Mouse (Mus musculus) kidney, embryonic 14.5 days (tissue): ENCODE results near the gene Limch1. TPM values are rescaled to one million over a fixed set of nuclear protein-coding genes. Genes with fewer than 3 reads are reported as not detected.

Experiments used
- ATAC-seq: fragments of 200-750 bp; cut with Nextera tagmentation; 2 replicates; pipeline ENCODE4 v1.8.0; 2017; ENCODE audit warnings: moderate number of reproducible peaks, mild to moderate bottlenecking, moderate TSS enrichment, moderate library complexity; ENCODE audit not compliant: low FRiP score, low TSS enrichment
- H3K27ac ChIP-seq: fragments of 300-500 bp; sonication (generic); 2 replicates; pipeline ENCODE4 v1.5.1; 2014; ENCODE audit warnings: low read depth, mild to moderate bottlenecking, low read length, moderate library complexity, mixed read lengths
- H3K27me3 ChIP-seq: fragments of 300-500 bp; sonication (generic); 2 replicates; pipeline ENCODE4 v1.6.1; 2014; ENCODE audit warnings: mild to moderate bottlenecking, low read length; ENCODE audit not compliant: control insufficient read depth, insufficient read depth
- H3K36me3 ChIP-seq: fragments of 300-500 bp; sonication (generic); 2 replicates; pipeline ENCODE4 v1.6.1; 2014; ENCODE audit warnings: low read length, mixed read lengths; ENCODE audit not compliant: control insufficient read depth, insufficient read depth
- H3K4me1 ChIP-seq: fragments of 300-500 bp; sonication (generic); 2 replicates; pipeline ENCODE4 v1.6.1; 2014; ENCODE audit warnings: low read length, mixed read lengths; ENCODE audit not compliant: control insufficient read depth, insufficient read depth
- H3K4me2 ChIP-seq: fragments of 300-500 bp; sonication (generic); replicated peaks from 2 replicates; pipeline ENCODE4 v1.6.1; 2014; ENCODE audit warnings: low read depth, mild to moderate bottlenecking, low read length
- H3K4me3 ChIP-seq: fragments of 300-500 bp; sonication (generic); 2 replicates; pipeline ENCODE4 v1.5.1; 2014; ENCODE audit warnings: mild to moderate bottlenecking, low read length
- H3K9ac ChIP-seq: fragments of 300-500 bp; sonication (generic); 2 replicates; pipeline ENCODE4 v1.6.1; 2014; ENCODE audit warnings: low read depth, mild to moderate bottlenecking, low read length, moderate library complexity
- H3K9me3 ChIP-seq: fragments of 300-500 bp; sonication (generic); 2 replicates; pipeline ENCODE4 v1.6.1; 2016; ENCODE audit warnings: low read length; ENCODE audit not compliant: control insufficient read depth
- WGBS: fragments of 180-500 bp; shearing (Covaris S2); extraction: QIAGEN DNeasy Blood & Tissue Kit; methylation state at CpG from one replicate; pipeline ENCODE4 v1.1.7; 2014; 5-methylcytosine and 5-hydroxymethylcytosine counted together
- polyA plus RNA-seq: library from polyadenylated mRNA; unstranded; fragments of >200 nt; fragmentation: Nextera tagmentation; extraction: Ambion mirVana; gene quantifications from 2 replicates; pipeline ENCODE4 v1.2.1, GENCODE M21; 2014

Gene Limch1
- polyA plus RNA-seq, 1 experiment from 2014 or later, result 48.9 TPM

DNA sequence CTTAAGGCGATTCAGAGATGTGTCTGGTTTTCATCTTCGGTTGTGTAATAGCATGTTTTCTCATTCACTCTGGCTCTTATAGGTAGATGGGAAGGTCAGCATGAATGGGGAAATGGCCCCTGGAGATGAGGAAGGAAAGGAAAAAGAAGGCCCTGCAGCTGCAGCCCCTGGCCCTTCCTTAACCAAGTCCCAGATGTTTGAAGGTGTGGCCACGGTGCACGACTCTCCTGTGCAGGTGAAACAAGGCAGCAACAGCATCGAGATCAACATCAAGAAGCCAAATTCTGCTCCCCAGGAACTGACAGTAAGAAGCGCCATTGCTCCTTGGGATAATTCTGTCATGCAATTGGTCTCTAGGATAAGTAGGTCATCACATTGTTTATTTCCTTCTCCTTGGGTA is 256.7 kb downstream of the Limch1 start:
- Histone ChIP-seq H3K9ac (no peak overlapping the region), H3K27me3 (peaks cover 4% of the 10 kb centered on the region; the same call in 1 of the 2 replicates), H3K36me3 (no peaks in the 10 kb centered on the region), H3K4me1 (no peaks in the 10 kb centered on the region), H3K4me3 (no peak overlapping the region), H3K9me3 (no peaks in the 10 kb centered on the region), H3K27ac (no peak overlapping the region), H3K4me2 (no peak overlapping the region)
- no peak for ATAC-seq
- WGBS, result 91% methylated on average over 6 of the region's 6 CpGs

DNA sequence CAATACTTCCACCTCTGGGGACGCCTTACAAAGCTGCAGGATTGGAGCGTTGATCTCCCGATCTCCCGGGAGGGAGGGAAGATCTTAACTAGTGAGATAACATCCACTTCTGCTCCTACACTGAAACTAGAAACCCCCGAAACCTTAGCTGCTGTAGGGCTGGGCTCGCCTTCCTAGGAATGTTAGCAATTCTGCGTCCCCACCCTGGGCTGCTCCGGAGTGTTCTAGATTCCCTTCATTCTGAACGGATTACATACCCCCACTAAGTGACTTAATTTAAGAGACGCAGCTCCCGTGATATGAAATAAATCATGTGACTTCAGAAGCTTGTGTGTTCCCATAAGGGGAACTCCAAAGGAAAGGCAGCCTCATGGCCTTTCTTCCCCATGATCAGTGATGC is 259.0 kb downstream of the Limch1 start:
- Histone ChIP-seq H3K4me1 (no peaks in the 10 kb centered on the region), H3K4me3 (no peak overlapping the region), H3K27ac (no peak overlapping the region), H3K9ac (no peak overlapping the region), H3K9me3 (no peaks in the 10 kb centered on the region), H3K36me3 (no peaks in the 10 kb centered on the region), H3K4me2 (no peak overlapping the region), H3K27me3 (no peaks in the 10 kb centered on the region)
- ATAC-seq, result no peak
- WGBS, result 51% methylated on average over 11 of the region's 11 CpGs

DNA sequence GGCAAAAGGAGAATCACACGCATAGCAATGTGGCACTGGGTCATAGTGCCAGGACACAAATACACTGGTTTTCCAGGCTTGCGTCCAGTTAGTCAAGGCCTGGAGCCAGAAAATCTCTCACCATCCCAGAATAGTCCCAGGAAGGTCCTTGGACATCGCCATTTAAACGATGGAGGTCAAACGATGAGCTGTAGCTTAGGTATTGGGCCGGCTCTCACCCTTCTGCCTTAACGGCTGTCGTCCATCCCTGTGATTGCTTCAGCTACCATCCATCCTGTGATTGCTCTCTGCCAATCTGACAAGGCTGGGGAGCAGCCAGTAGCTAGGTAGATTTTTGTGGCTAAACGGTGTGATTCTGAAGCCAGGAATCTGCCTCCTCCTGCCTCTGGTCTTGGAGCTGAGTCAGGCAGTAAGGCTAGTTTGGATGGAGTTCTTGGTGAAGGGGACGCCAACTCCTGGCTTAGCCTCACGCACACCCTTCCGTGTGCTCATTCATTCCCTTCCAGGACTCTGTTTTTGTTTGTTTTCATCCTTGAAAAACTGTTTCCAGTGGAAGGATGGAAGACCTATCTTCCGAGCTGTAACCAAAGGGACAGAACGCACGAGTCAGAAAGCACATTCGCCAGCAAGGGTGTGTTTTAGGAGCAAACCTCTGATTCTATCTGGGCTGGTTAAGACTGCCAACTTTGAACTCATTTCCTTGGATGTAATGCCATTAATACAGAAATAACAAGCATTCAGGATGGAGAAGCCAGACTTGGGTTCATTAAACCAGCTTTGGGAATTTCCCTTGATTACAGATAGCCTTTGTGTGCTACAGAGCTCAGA is 265.6 kb downstream of the Limch1 start:
- WGBS, result 84% methylated on average over 16 of the region's 16 CpGs
- Histone ChIP-seq H3K4me3 (no peak overlapping the region), H3K36me3 (no peaks in the 10 kb centered on the region), H3K4me1 (no peaks in the 10 kb centered on the region), H3K27ac (no peak overlapping the region), H3K9me3 (no peaks in the 10 kb centered on the region), H3K27me3 (no peaks in the 10 kb centered on the region), H3K9ac (no peak overlapping the region), H3K4me2 (no peak overlapping the region)
- ATAC-seq, result no peak

DNA sequence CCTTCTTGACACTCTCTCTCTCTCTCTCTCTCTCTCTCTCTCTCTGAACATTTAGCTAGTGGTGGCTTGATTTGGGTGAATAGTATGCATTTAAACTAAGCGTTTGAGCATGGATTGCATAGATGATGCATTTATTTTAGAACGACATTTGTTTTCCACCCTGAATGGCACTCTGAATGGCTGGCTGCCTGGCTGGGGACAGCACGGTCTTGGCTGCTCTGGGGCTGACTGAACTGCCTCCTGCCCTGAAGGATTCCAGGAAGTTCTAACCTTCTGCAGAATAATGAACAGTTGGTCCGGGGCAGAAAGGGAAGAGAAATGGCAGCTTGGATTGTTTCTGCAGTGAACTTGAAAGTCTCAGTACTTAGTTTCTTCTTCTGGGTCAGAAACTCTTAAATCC is 266.4 kb downstream of the Limch1 start:
- Histone ChIP-seq H3K27me3 (no peaks in the 10 kb centered on the region), H3K4me1 (no peaks in the 10 kb centered on the region), H3K9me3 (no peaks in the 10 kb centered on the region), H3K9ac (no peak overlapping the region), H3K36me3 (no peaks in the 10 kb centered on the region), H3K4me2 (no peak overlapping the region), H3K4me3 (no peak overlapping the region), H3K27ac (no peak overlapping the region)
- WGBS, result 85% methylated on average over 4 of the region's 4 CpGs
- no peak for ATAC-seq

DNA sequence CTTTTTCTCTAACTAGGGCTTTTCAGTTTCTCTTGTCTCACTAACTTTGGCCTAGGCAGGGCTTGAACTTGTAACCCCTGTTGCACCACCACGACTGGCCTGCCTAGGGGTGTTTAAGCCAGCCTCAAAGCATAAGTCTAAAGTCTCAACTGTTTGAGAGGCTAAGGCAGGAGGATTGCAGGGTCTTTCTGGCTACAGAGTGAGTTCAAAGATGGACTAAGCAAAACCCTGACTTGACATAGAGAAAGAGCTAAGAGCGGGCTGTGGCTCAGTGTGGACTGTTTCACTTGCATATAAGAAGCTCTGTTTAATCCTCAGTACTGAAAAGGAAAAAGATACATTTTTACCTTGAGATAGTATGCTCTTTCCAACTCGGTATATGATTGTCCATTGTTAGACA is 268.3 kb downstream of the Limch1 start:
- Histone ChIP-seq H3K4me1 (no peaks in the 10 kb centered on the region), H3K9ac (no peak overlapping the region), H3K27me3 (no peaks in the 10 kb centered on the region), H3K4me3 (no peak overlapping the region), H3K36me3 (no peaks in the 10 kb centered on the region), H3K9me3 (no peaks in the 10 kb centered on the region), H3K27ac (no peak overlapping the region), H3K4me2 (no peak overlapping the region)
- ATAC-seq, result no peak
- 82% methylated on average over 3 of the region's 3 CpGs for WGBS

DNA sequence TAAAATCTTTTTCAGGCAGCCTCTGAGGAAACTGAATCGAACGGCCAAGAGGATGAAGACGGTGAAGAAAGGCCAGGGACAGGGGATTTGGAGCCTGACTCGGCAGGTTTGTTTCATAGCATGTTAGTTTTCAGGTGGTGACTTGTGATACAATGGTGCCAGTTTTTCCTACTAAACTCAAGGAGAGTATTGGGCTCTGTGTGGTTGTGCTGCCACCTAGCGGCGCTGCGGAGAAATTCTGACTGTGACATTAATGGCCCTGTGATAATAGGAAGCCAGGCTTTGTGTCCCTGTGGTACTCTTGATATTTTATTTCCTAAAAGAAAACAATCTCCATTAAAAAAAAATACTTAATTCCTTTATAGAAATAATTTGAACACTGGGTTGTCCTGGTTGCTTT is 270.8 kb downstream of the Limch1 start:
- Histone ChIP-seq H3K36me3 (no peaks in the 10 kb centered on the region), H3K9ac (no peak overlapping the region), H3K9me3 (no peaks in the 10 kb centered on the region), H3K27ac (no peak overlapping the region), H3K4me2 (no peak overlapping the region), H3K27me3 (no peaks in the 10 kb centered on the region), H3K4me3 (no peak overlapping the region), H3K4me1 (no peaks in the 10 kb centered on the region)
- no peak for ATAC-seq
- 11% methylated on average over 7 of the region's 7 CpGs for WGBS

DNA sequence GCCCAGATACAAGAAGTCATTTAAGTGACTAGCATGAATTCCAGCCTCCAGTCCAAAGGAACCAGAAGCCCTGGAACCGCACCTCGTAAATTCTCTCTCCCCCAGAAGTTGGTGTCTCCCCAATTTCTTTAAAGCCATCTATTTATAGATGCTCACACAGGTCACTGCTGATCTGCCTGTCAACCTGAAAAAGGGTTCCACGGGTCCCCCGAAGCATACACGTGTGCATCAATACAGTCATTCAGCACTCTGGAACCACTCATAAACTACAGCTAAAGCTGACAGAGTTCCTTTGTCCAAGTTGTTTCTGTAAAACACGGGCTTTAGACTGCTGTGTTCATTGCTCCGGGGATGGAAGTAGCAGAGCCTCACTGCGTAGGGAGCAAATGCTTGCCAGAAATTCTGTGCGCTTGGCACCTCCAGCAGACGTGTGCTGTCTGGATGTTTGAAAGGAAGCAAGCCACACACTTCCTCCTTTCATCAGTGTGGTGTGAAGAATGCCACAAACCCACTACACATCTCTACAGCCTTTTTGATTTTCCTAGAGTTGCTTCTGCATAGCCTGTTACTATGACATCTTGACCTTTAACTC is 278.9 kb downstream of the Limch1 start:
- Histone ChIP-seq H3K36me3 (0 out of 2 replicates have a peak, but pooled peaks cover 2% of the 10 kb centered on the region), H3K27ac (no peak overlapping the region), H3K27me3 (no peaks in the 10 kb centered on the region), H3K4me3 (no peak overlapping the region), H3K4me1 (no peaks in the 10 kb centered on the region), H3K4me2 (no peak overlapping the region), H3K9me3 (no peaks in the 10 kb centered on the region), H3K9ac (no peak overlapping the region)
- 71% methylated on average over 10 of the region's 10 CpGs for WGBS
- ATAC-seq, result no peak

DNA sequence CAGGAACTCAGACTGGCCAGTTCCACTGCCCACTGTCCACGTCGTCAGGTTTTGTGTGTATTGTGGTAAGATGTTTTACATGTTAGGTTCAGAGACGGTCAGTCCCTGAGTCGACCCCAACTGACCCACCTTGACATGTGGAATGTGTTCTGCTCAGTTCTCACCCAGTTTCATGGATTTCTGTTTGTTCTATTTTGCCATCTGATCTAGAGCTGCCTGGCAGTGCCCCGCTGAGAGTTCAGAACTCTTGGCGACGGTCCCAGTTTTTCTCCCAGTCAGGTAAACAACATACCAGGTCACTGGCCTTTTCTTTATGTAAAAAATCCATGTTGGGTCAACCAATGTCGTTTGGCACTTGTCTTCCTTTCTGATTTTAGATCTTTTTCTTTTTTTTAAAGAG is 279.5 kb downstream of the Limch1 start:
- peaks cover 2% of the 10 kb centered on the region; the same call in 1 of the 2 replicates for H3K36me3 ChIP-seq
- no peak overlapping the region for H3K27ac ChIP-seq
- 82% methylated on average over 8 of the region's 8 CpGs for whole genome bisulfite sequencing
- no peak overlapping the region for H3K4me3 ChIP-seq
- no peaks in the 10 kb centered on the region for H3K9me3 ChIP-seq
- no peak overlapping the region for H3K4me2 ChIP-seq
- H3K9ac ChIP-seq, result no peak overlapping the region
- H3K27me3 ChIP-seq, result no peaks in the 10 kb centered on the region
- no peak for ATAC-seq
- no peaks in the 10 kb centered on the region for H3K4me1 ChIP-seq

DNA sequence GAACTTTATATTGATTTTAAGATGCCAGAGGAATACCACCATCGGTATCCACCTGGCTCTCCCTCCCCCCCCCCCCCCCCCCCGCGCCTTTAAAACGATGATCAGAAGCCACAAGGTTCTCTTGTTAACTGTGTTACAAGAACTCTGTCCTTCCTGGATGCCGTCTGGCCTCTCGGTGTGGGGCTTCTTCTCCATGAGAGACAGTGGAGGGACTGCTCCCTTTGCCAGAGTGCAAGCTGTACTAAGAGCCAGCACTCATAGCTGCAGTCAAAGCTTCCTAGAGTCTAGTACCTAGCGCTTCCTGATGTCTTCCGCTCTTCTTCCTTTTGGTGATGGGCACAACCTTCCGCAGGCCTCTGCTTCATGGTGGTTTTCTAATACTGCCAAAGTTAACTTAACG is 280.0 kb downstream of the Limch1 start:
- H3K36me3 ChIP-seq, result peaks cover 2% of the 10 kb centered on the region; the same call in 1 of the 2 replicates
- H3K27ac ChIP-seq, result no peak overlapping the region
- no peak overlapping the region for H3K4me2 ChIP-seq
- H3K9ac ChIP-seq, result no peak overlapping the region
- no peak for ATAC-seq
- H3K27me3 ChIP-seq, result no peaks in the 10 kb centered on the region
- H3K4me3 ChIP-seq, result no peak overlapping the region
- WGBS, result 89% methylated on average over 7 of the region's 10 CpGs
- H3K9me3 ChIP-seq, result no peaks in the 10 kb centered on the region
- no peaks in the 10 kb centered on the region for H3K4me1 ChIP-seq
